Mouse (Mus musculus) E14TG2a.4 (cell line): ENCODE data around the gene Hivep2.

Source experiments
- CTCF ChIP-seq: conservative IDR thresholded peaks from 2 replicates; pipeline ENCODE4 v1.5.1; 2014; ENCODE audit warnings: low read length
- POU5F1 ChIP-seq: IDR thresholded peaks from 2 replicates; pipeline ENCODE4 v1.6.1; 2014; ENCODE audit warnings: low read length, borderline replicate concordance

DNA sequence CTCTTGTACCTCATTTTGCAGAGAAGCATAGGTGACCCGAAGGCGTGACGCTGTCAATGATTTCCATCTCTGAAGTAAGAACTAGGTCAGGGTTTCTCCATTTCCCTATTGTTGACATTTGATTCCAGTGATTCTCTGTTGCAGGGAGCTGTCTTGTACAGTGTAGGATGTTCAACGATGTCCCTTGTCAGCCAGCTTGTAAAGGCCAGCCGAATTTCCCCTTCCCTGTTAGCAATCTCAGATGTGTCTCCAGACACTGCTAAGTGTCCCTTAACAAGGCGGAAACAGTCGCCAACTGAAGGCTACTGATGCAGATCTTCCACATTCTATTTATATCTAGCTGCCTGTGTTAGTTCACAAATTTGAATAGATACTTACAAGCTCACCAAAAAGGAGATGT, 68.9 kb downstream of the Hivep2 start:
- TF ChIP-seq CTCF (no peak), POU5F1 (no peak)
